ENCODE assay signal across 25 mouse cellular contexts in the genomic region with DNA sequence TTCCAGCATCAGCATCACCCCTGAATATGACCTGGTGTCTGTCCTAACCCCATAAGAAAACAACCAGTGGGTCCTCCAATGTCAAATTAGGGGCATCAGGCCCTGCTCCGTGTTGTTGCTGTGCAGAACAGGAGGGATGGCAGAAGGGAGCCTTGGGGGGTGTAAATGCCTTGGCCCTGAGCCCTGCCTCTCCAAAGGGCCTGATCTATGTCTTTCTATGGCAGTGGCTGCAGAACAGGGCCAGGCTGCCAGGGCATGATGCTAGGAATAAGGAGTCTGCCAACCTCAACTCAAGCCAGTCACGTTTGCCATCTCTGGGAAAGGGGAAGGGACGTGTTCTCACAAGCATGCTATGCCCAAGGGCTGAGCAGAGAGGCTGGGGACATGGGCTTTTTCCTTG.
DNase-seq lines count a peak whose midpoint lies in the region; TF ChIP-seq lines count a peak whose summit lies in the region.
"Had no signal": no experiment of that assay in that cellular context is flagged by ENCODE, and none has a peak within 500 bp of the region (broad histone marks: within the 10 kb centered on the region; RNA-seq: fewer than 3 reads in every experiment).

No protein-coding gene starts in this region.

- H3K27me3 ChIP-seq in cerebellum, adult 2 months (ENCODE audit: control insufficient read depth, insufficient read depth, low read length), result no peaks in the 10 kb centered on the region
- H3K27me3 ChIP-seq: embryonic facial prominence, embryonic 15.5 days; heart, embryonic 12.5 days; limb, embryonic 13.5 days; liver, embryonic 13.5 days; midbrain, embryonic 13.5 days; neural tube, embryonic 12.5 days had no signal

- DNase-seq in adrenal gland, postnatal 25 days, result peak; percentile 18
- DNase-seq in adrenal gland, adult (ENCODE audit: inconsistent age in 2 of 2, low spot score in 1 of 2), result no peak
- peak; percentile 32 to 39 for DNase-seq in layer of hippocampus, postnatal 10 days (ENCODE audit: low spot score in 2 of 2)
- DNase-seq in layer of hippocampus, adult 18-20 months (ENCODE audit: low spot score in 2 of 2), result no peak
- DNase-seq in cerebellum, adult 2 months, result peak; percentile 95 to 98
- DNase-seq in cerebellum, postnatal 25 days, result peak; percentile 97 to 98
- no peak for DNase-seq in lung, postnatal 4 days
- no peak for DNase-seq in kidney, postnatal 4 days
- DNase-seq: adrenal gland, postnatal 14 days; gastrocnemius, adult 2 months; heart, postnatal 10 days; kidney, adult 18-20 months; liver, embryonic 13.5 days; lung, adult 2 months; lung, postnatal 14 days; right cerebral cortex, postnatal 14 days; thymus, adult 2 months; thymus, postnatal 4 days had no signal

- TF ChIP-seq POLR2A in cerebellum, adult 2 months (IDR thresholded peaks at IDR 0.05; ENCODE audit: borderline replicate concordance, insufficient read depth, low read length), result no peak

- TF ChIP-seq CTCF in cerebellum, adult 2 months (IDR thresholded peaks at IDR 0.05; ENCODE audit: borderline replicate concordance, insufficient read depth, low read depth, low read length), result no peak

- H3K27ac ChIP-seq in cerebellum, adult 2 months (ENCODE audit: insufficient read depth, low read length), result peak overlapping the region; percentile 48
- H3K27ac ChIP-seq: embryonic facial prominence, embryonic 15.5 days; gastrocnemius, adult 2 months; kidney, postnatal 0 days; limb, embryonic 13.5 days; liver, embryonic 13.5 days; midbrain, embryonic 13.5 days; neural tube, embryonic 12.5 days; stomach, postnatal 0 days had no signal

- no peak overlapping the region for H3K4me3 ChIP-seq in cerebellum, adult 2 months (replicated peaks; ENCODE audit: insufficient read depth, low read depth, low read length)
- H3K4me3 ChIP-seq: embryonic facial prominence, embryonic 15.5 days; gastrocnemius, adult 2 months; heart, embryonic 12.5 days; limb, embryonic 13.5 days; liver, embryonic 13.5 days; midbrain, embryonic 13.5 days; neural tube, embryonic 12.5 days had no signal

- H3K4me1 ChIP-seq in cerebellum, adult 2 months (ENCODE audit: control insufficient read depth, insufficient read depth, low read length), result peaks cover 21% of the 10 kb centered on the region
- H3K4me1 ChIP-seq: embryonic facial prominence, embryonic 15.5 days; heart, embryonic 12.5 days; limb, embryonic 13.5 days; liver, embryonic 13.5 days; midbrain, embryonic 13.5 days; neural tube, embryonic 12.5 days had no signal

- WGBS in cerebellum, adult 2 months, result 4% methylated on average over 3 of the region's 3 CpGs

Comparison
In these comparisons a context has a peak if more than half of its experiments do, and no peak if none do; other contexts are left out.
1. DNase-seq: peak in adrenal gland, postnatal 25 days (single experiment), layer of hippocampus, postnatal 10 days (2 of 2), cerebellum, adult 2 months (2 of 2) and cerebellum, postnatal 25 days (2 of 2); none in adrenal gland, adult (0 of 2), layer of hippocampus, adult 18-20 months (0 of 2), lung, postnatal 4 days (0 of 2) and kidney, postnatal 4 days (0 of 2).